15 mouse cellular contexts compared by ENCODE assay signal in the genomic region with DNA sequence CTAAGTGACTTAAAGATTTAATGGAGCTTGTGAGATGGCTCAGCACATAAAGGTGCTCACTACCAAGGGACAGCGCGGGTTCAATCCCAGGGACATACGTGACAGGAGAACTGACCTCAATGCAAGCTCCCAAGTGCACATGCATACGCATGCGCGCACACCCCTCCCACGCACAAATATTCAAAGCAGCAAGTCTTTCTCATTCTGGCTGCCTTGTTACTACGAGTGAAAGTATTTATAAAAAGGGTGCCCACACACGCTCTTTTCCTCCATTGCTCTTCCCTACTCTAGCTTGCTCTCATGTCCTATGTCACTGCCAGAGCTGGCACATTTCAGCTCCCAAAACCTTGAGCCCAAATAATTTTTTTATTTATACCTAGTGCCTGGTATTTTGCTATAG.
"Had no signal": no experiment of that assay in that cellular context is flagged by ENCODE, and none has a peak within 500 bp of the region (broad histone marks: within the 10 kb centered on the region; RNA-seq: fewer than 3 reads in every experiment).

No protein-coding gene starts in this region.

- H3K4me2 ChIP-seq: neural tube, embryonic 15.5 days; stomach, embryonic 15.5 days had no signal

- H3K36me3 ChIP-seq: neural tube, embryonic 15.5 days; stomach, embryonic 15.5 days had no signal

- H3K27me3 ChIP-seq: neural tube, embryonic 15.5 days; stomach, embryonic 15.5 days had no signal

- H3K4me1 ChIP-seq: neural tube, embryonic 15.5 days; stomach, embryonic 15.5 days had no signal

- DNase-seq: retina, postnatal 1 day; right cerebral cortex, adult 18-20 months; right cerebral cortex, postnatal 14 days; right cerebral cortex, postnatal 25 days; right cerebral cortex, postnatal 4 days; spleen, adult 18-20 months; thymus, adult 18-20 months; thymus, adult 2 months; thymus, postnatal 14 days; thymus, postnatal 25 days; thymus, postnatal 36 days; thymus, postnatal 4 days had no signal

- H3K9me3 ChIP-seq: neural tube, embryonic 15.5 days; stomach, embryonic 15.5 days had no signal

- H3K4me3 ChIP-seq: neural tube, embryonic 15.5 days; stomach, embryonic 15.5 days had no signal

- H3K27ac ChIP-seq: neural tube, embryonic 15.5 days; stomach, embryonic 15.5 days; stomach, postnatal 0 days had no signal

- H3K9ac ChIP-seq: neural tube, embryonic 15.5 days; stomach, embryonic 15.5 days had no signal
